Mouse (Mus musculus): ENCODE measurements around the gene Slc26a1.
"Not testable (repeated sequence)": the region's sequence is repeated elsewhere in the genome, so short reads cannot be mapped to it uniquely, and the experiment has no call there.

The Slc26a1 gene

GRCm38 (mm10) chr5:108658611-108659010 is 16.8 kb downstream of the Slc26a1 start:
- DNase-seq (ENCODE audit: extremely low spot score, low read depth, low spot score), result no peak

GRCm38 (mm10) chr5:108657406-108657805 is 18.0 kb downstream of the Slc26a1 start:
- no peak for DNase-seq (ENCODE audit: extremely low spot score, low read depth, low spot score)

- no peak for DNase-seq (ENCODE audit: extremely low spot score, low read depth, low spot score)
Observed at GRCm38 (mm10) chr5:108655891-108656650, 19.3 kb downstream of the Slc26a1 start.

- no peak for DNase-seq (ENCODE audit: extremely low spot score, low read depth, low spot score)
Observed at GRCm38 (mm10) chr5:108655381-108655780, 20.0 kb downstream of the Slc26a1 start.

- no peak for DNase-seq (ENCODE audit: extremely low spot score, low read depth, low spot score)
Observed at GRCm38 (mm10) chr5:108654444-108654990, 20.9 kb downstream of the Slc26a1 start.

GRCm38 (mm10) chr5:108653341-108653740 is 22.0 kb downstream of the Slc26a1 start:
- DNase-seq (ENCODE audit: extremely low spot score, low read depth, low spot score), result no peak

GRCm38 (mm10) chr5:108651823-108652222 is 23.5 kb downstream of the Slc26a1 start:
- DNase-seq (ENCODE audit: extremely low spot score, low read depth, low spot score), result no peak

- DNase-seq (ENCODE audit: extremely low spot score, low read depth, low spot score), result no peak
Observed at GRCm38 (mm10) chr5:108651136-108651720, 24.1 kb downstream of the Slc26a1 start.

GRCm38 (mm10) chr5:108650341-108650740 is 25.0 kb downstream of the Slc26a1 start:
- DNase-seq (ENCODE audit: extremely low spot score, low read depth, low spot score), result no peak

- no peak for DNase-seq (ENCODE audit: extremely low spot score, low read depth, low spot score)
Observed at GRCm38 (mm10) chr5:108648937-108649576, 26.3 kb downstream of the Slc26a1 start.

- DNase-seq (ENCODE audit: extremely low spot score, low read depth, low spot score), result no peak
Observed at GRCm38 (mm10) chr5:108647820-108648465, 27.4 kb downstream of the Slc26a1 start.

GRCm38 (mm10) chr5:108647311-108647710 is 28.1 kb downstream of the Slc26a1 start:
- no peak for DNase-seq (ENCODE audit: extremely low spot score, low read depth, low spot score)

- no peak for DNase-seq (ENCODE audit: extremely low spot score, low read depth, low spot score)
Observed at GRCm38 (mm10) chr5:108646343-108646660, 29.1 kb downstream of the Slc26a1 start.

- DNase-seq (ENCODE audit: extremely low spot score, low read depth, low spot score), result no peak
Observed at GRCm38 (mm10) chr5:108645651-108646342, 29.6 kb downstream of the Slc26a1 start.

GRCm38 (mm10) chr5:108643674-108644073 is 31.7 kb downstream of the Slc26a1 start:
- DNase-seq (ENCODE audit: extremely low spot score, low read depth, low spot score), result no peak

GRCm38 (mm10) chr5:108636172-108636571 is 39.2 kb downstream of the Slc26a1 start:
- no peak for DNase-seq (ENCODE audit: extremely low spot score, low read depth, low spot score)

GRCm38 (mm10) chr5:108634088-108634487 is 41.3 kb downstream of the Slc26a1 start:
- DNase-seq (ENCODE audit: extremely low spot score, low read depth, low spot score), result not testable (repeated sequence)

- DNase-seq (ENCODE audit: extremely low spot score, low read depth, low spot score), result no peak
Observed at GRCm38 (mm10) chr5:108633676-108634075, 41.7 kb downstream of the Slc26a1 start.

- DNase-seq (ENCODE audit: extremely low spot score, low read depth, low spot score), result peak; percentile 77
Observed at GRCm38 (mm10) chr5:108629634-108630483, 45.5 kb downstream of the Slc26a1 start, which contains the start of the genes Gak and Tmem175. TSS of gene Gak (minus strand) at chr5:108629755. TSS of gene Tmem175 (plus strand) at chr5:108629770.
